Mouse (Mus musculus) adrenal gland, postnatal 25 days (tissue): ENCODE measurements around the gene Pla2g6. TPM values are rescaled to one million over a fixed set of nuclear protein-coding genes. Genes with fewer than 3 reads are reported as not detected.

Experiments
- DNase-seq: peaks from one replicate; pipeline ENCODE4 v3.0.0; 2021; ENCODE audit warnings: mixed read lengths
- total RNA-seq: library from RNA; stranded (reverse); gene quantifications from 2 replicates; pipeline ENCODE4 v1.2.3, GENCODE M21; 2021

Pla2g6 gene
- total RNA-seq, 1 experiment from 2014 or later = 28.4 TPM

GRCm38 (mm10) chr15:79322281-79322990 lies 5.8 kb downstream of the Pla2g6 start:
- no peak for DNase-seq

GRCm38 (mm10) chr15:79321733-79322190 lies 6.4 kb downstream of the Pla2g6 start:
- no peak for DNase-seq

- DNase-seq = no peak
These were observed 14.3 kb downstream of the Pla2g6 start for GRCm38 (mm10) chr15:79313848-79314369.

GRCm38 (mm10) chr15:79307861-79308260 lies 20.3 kb downstream of the Pla2g6 start:
- DNase-seq = no peak

GRCm38 (mm10) chr15:79306043-79306637 lies 22.1 kb downstream of the Pla2g6 start:
- no peak for DNase-seq

- DNase-seq = no peak
These were observed 23.4 kb downstream of the Pla2g6 start for GRCm38 (mm10) chr15:79304832-79305231.

- no peak for DNase-seq
These were observed 24.5 kb downstream of the Pla2g6 start for GRCm38 (mm10) chr15:79303725-79304124.

GRCm38 (mm10) chr15:79299563-79300155 lies 28.5 kb downstream of the Pla2g6 start:
- no peak for DNase-seq

GRCm38 (mm10) chr15:79298553-79298952 lies 29.6 kb downstream of the Pla2g6 start:
- DNase-seq = no peak

GRCm38 (mm10) chr15:79292779-79293178 lies 35.4 kb downstream of the Pla2g6 start:
- DNase-seq = no peak

- DNase-seq = no peak
These were observed 37.9 kb downstream of the Pla2g6 start for GRCm38 (mm10) chr15:79290340-79290739.

- no peak for DNase-seq
These were observed 38.7 kb downstream of the Pla2g6 start for GRCm38 (mm10) chr15:79289441-79289840.

GRCm38 (mm10) chr15:79288387-79288786 lies 39.8 kb downstream of the Pla2g6 start:
- DNase-seq = no peak

- DNase-seq = no peak
These were observed 41.1 kb downstream of the Pla2g6 start for GRCm38 (mm10) chr15:79287091-79287490.

- no peak for DNase-seq
These were observed 42.0 kb downstream of the Pla2g6 start for GRCm38 (mm10) chr15:79286141-79286540.

GRCm38 (mm10) chr15:79285399-79285798 lies 42.8 kb downstream of the Pla2g6 start, which contains the start of gene Baiap2l2:
TSS of gene Baiap2l2 (minus strand) at chr15:79285537.
- DNase-seq = no peak

- DNase-seq = no peak
These were observed 44.8 kb downstream of the Pla2g6 start for GRCm38 (mm10) chr15:79283371-79283770.

- no peak for DNase-seq
These were observed 45.8 kb downstream of the Pla2g6 start for GRCm38 (mm10) chr15:79282434-79282833.

GRCm38 (mm10) chr15:79281389-79281788 lies 46.8 kb downstream of the Pla2g6 start:
- DNase-seq = no peak

- no peak for DNase-seq
These were observed 47.3 kb downstream of the Pla2g6 start for GRCm38 (mm10) chr15:79280850-79281249.

- no peak for DNase-seq
These were observed 48.0 kb downstream of the Pla2g6 start for GRCm38 (mm10) chr15:79280209-79280608.

GRCm38 (mm10) chr15:79277728-79278127 lies 50.5 kb downstream of the Pla2g6 start:
- no peak for DNase-seq

GRCm38 (mm10) chr15:79273020-79273419 lies 55.2 kb downstream of the Pla2g6 start:
- DNase-seq = no peak
